Mouse (Mus musculus) small intestine, adult 2 months (tissue): ENCODE measurements around the gene Sdk2. TPM values are rescaled to one million over a fixed set of nuclear protein-coding genes. Genes with fewer than 3 reads are reported as not detected.

Source experiments
- H3K27ac ChIP-seq: fragments of 200-500 bp; 2 replicates; pipeline ENCODE4 v1.5.1; 2012; ENCODE audit warnings: low read depth, low read length, control low read depth, inconsistent platforms; ENCODE audit not compliant: insufficient read depth
- H3K27me3 ChIP-seq: fragments of 200-500 bp; 2 replicates; pipeline ENCODE4 v1.6.1; 2012; ENCODE audit warnings: mild to moderate bottlenecking, moderate library complexity, low read length, inconsistent platforms; ENCODE audit not compliant: control insufficient read depth, insufficient read depth
- H3K36me3 ChIP-seq: fragments of 200-500 bp; 2 replicates; pipeline ENCODE4 v1.6.1; 2012; ENCODE audit warnings: mild to moderate bottlenecking, low read length, control low read depth, inconsistent platforms; ENCODE audit not compliant: control insufficient read depth, insufficient read depth
- H3K4me1 ChIP-seq: fragments of 200-500 bp; 2 replicates; pipeline ENCODE4 v1.6.1; 2012; ENCODE audit warnings: low read length, inconsistent platforms, mixed read lengths; ENCODE audit not compliant: control insufficient read depth, insufficient read depth, insufficient read length
- H3K4me3 ChIP-seq: fragments of 200-500 bp; 2 replicates; pipeline ENCODE4 v1.5.1; 2012; ENCODE audit warnings: low read depth, mild to moderate bottlenecking, control low read depth, inconsistent platforms, low read length, moderate library complexity
- CTCF ChIP-seq: fragments of 200-500 bp; IDR thresholded peaks from 2 replicates; pipeline ENCODE4 v1.5.1; 2012; ENCODE audit warnings: low read depth, mild to moderate bottlenecking, control low read depth, inconsistent platforms, low read length, moderate library complexity, mixed read lengths; ENCODE audit not compliant: insufficient replicate concordance, insufficient read length; ENCODE audit errors: extremely low read depth
- POLR2A ChIP-seq: fragments of 200-500 bp; IDR thresholded peaks from 2 replicates; pipeline ENCODE4 v1.6.1; 2012; ENCODE audit warnings: low read depth, mild to moderate bottlenecking, control low read depth, inconsistent platforms, low read length, moderate library complexity
- WGBS: fragments of 180-500 bp; shearing (Covaris S2); methylation state at CpG from one replicate; pipeline ENCODE4 v1.1.7; 2018; 5-methylcytosine and 5-hydroxymethylcytosine counted together
- polyA plus RNA-seq: library from polyadenylated mRNA; depleted of rRNA; stranded (reverse); fragments of >200 nt; gene quantifications from 2 replicates; pipeline ENCODE4 v1.2.3, GENCODE M21; 2012

Gene Sdk2
- polyA plus RNA-seq, 1 experiment = 0.81 TPM

- Histone ChIP-seq H3K27me3 (no peaks in the 10 kb centered on the region), H3K4me3 (no peak overlapping the region), H3K27ac (no peak overlapping the region), H3K36me3 (no peaks in the 10 kb centered on the region), H3K4me1 (no peaks in the 10 kb centered on the region)
- 80% methylated on average over 11 of the region's 11 CpGs for WGBS
- TF ChIP-seq POLR2A (no peak), CTCF (no peak)
These were observed 181.9 kb downstream of the Sdk2 start for GRCm38 (mm10) chr11:113884962-113885361.

- H3K27ac ChIP-seq = no peak overlapping the region
- H3K36me3 ChIP-seq = no peaks in the 10 kb centered on the region
- no peak overlapping the region for H3K4me3 ChIP-seq
- H3K4me1 ChIP-seq = no peaks in the 10 kb centered on the region
- WGBS = 71% methylated on average over 8 of the region's 8 CpGs
- no peak for TF ChIP-seq POLR2A
- no peak for TF ChIP-seq CTCF
- no peaks in the 10 kb centered on the region for H3K27me3 ChIP-seq
These were observed 183.8 kb downstream of the Sdk2 start for GRCm38 (mm10) chr11:113883031-113883430.

GRCm38 (mm10) chr11:113881864-113882263 is 185.0 kb downstream of the Sdk2 start:
- Histone ChIP-seq H3K27ac (no peak overlapping the region), H3K27me3 (no peaks in the 10 kb centered on the region), H3K4me1 (no peaks in the 10 kb centered on the region), H3K36me3 (no peaks in the 10 kb centered on the region), H3K4me3 (no peak overlapping the region)
- TF ChIP-seq POLR2A (no peak), CTCF (no peak)
- whole genome bisulfite sequencing = 92% methylated on average over 6 of the region's 6 CpGs

- no peak overlapping the region for H3K4me3 ChIP-seq
- no peak overlapping the region for H3K27ac ChIP-seq
- WGBS = 83% methylated on average over 8 of the region's 8 CpGs
- H3K27me3 ChIP-seq = no peaks in the 10 kb centered on the region
- H3K36me3 ChIP-seq = no peaks in the 10 kb centered on the region
- TF ChIP-seq POLR2A = no peak
- TF ChIP-seq CTCF = no peak
- no peaks in the 10 kb centered on the region for H3K4me1 ChIP-seq
These were observed 199.8 kb downstream of the Sdk2 start for GRCm38 (mm10) chr11:113867066-113867465.

GRCm38 (mm10) chr11:113865627-113866026 is 201.2 kb downstream of the Sdk2 start:
- no peak overlapping the region for H3K4me3 ChIP-seq
- no peak overlapping the region for H3K27ac ChIP-seq
- whole genome bisulfite sequencing = 31% methylated on average over 8 of the region's 8 CpGs
- no peaks in the 10 kb centered on the region for H3K4me1 ChIP-seq
- no peaks in the 10 kb centered on the region for H3K27me3 ChIP-seq
- H3K36me3 ChIP-seq = no peaks in the 10 kb centered on the region
- TF ChIP-seq POLR2A (no peak), CTCF (peak; percentile 80)

- H3K4me1 ChIP-seq = no peaks in the 10 kb centered on the region
- H3K36me3 ChIP-seq = no peaks in the 10 kb centered on the region
- no peak overlapping the region for H3K27ac ChIP-seq
- no peak for TF ChIP-seq POLR2A
- TF ChIP-seq CTCF = peak; percentile 65; the same call in 1 of the 2 replicates
- H3K27me3 ChIP-seq = no peaks in the 10 kb centered on the region
- no peak overlapping the region for H3K4me3 ChIP-seq
- WGBS = 73% methylated on average over 5 of the region's 5 CpGs
These were observed 203.4 kb downstream of the Sdk2 start for GRCm38 (mm10) chr11:113863408-113863807.

GRCm38 (mm10) chr11:113855661-113856060 is 211.2 kb downstream of the Sdk2 start:
- no peaks in the 10 kb centered on the region for H3K36me3 ChIP-seq
- 62% methylated on average over 13 of the region's 13 CpGs for WGBS
- no peak overlapping the region for H3K27ac ChIP-seq
- no peak overlapping the region for H3K4me3 ChIP-seq
- TF ChIP-seq CTCF (no peak), POLR2A (no peak)
- H3K27me3 ChIP-seq = no peaks in the 10 kb centered on the region
- H3K4me1 ChIP-seq = no peaks in the 10 kb centered on the region

GRCm38 (mm10) chr11:113851750-113852149 is 215.1 kb downstream of the Sdk2 start:
- Histone ChIP-seq H3K4me3 (no peak overlapping the region), H3K27me3 (no peaks in the 10 kb centered on the region), H3K27ac (no peak overlapping the region), H3K4me1 (no peaks in the 10 kb centered on the region), H3K36me3 (no peaks in the 10 kb centered on the region)
- WGBS = 73% methylated on average over 8 of the region's 8 CpGs
- no peak for TF ChIP-seq CTCF
- no peak for TF ChIP-seq POLR2A
